ENCODE assay signal across 28 mouse cellular contexts in genomic region chr5:125372027-125372426, GRCm38 (mm10). TPM values are rescaled to one million over a fixed set of nuclear protein-coding genes. Genes with fewer than 3 reads are reported as not detected.
"Had no signal": no experiment of that assay in that cellular context is flagged by ENCODE, and none has a peak within 500 bp of the region (broad histone marks: within the 10 kb centered on the region; RNA-seq: fewer than 3 reads in every experiment).

No protein-coding gene starts in this region.

- DNase-seq: cerebellum, adult 9-10 months; cerebellum, adult 9-11 months; cerebellum, postnatal 10 days; cerebellum, postnatal 14 days; cerebellum, postnatal 25 days; cerebellum, postnatal 36 days; embryo, embryonic 11 days; forebrain, postnatal 0 days; gastrocnemius, adult 2 months; gastrocnemius, postnatal 10 days; gastrocnemius, postnatal 14 days; gastrocnemius, postnatal 25 days; gastrocnemius, postnatal 36 days; heart, adult 11 months; heart, adult 18-20 months; heart, adult 2 months had no signal

- H3K4me2 ChIP-seq: embryonic facial prominence, embryonic 12.5 days; embryonic facial prominence, embryonic 13.5 days; embryonic facial prominence, embryonic 15.5 days; forebrain, embryonic 12.5 days; forebrain, embryonic 13.5 days; forebrain, embryonic 15.5 days had no signal

- H3K36me3 ChIP-seq: embryonic facial prominence, embryonic 10.5 days; embryonic facial prominence, embryonic 12.5 days; embryonic facial prominence, embryonic 13.5 days; embryonic facial prominence, embryonic 15.5 days; forebrain, embryonic 10.5 days; forebrain, embryonic 12.5 days; forebrain, embryonic 15.5 days had no signal

- H3K4me1 ChIP-seq: embryonic facial prominence, embryonic 10.5 days; embryonic facial prominence, embryonic 12.5 days; embryonic facial prominence, embryonic 13.5 days; embryonic facial prominence, embryonic 15.5 days; forebrain, embryonic 10.5 days; forebrain, embryonic 12.5 days; forebrain, embryonic 13.5 days; forebrain, embryonic 15.5 days had no signal

- H3K27ac ChIP-seq: embryonic facial prominence, embryonic 10.5 days; embryonic facial prominence, embryonic 12.5 days; embryonic facial prominence, embryonic 13.5 days; embryonic facial prominence, embryonic 15.5 days; forebrain, embryonic 10.5 days; forebrain, embryonic 12.5 days; forebrain, embryonic 13.5 days; forebrain, embryonic 15.5 days; gastrocnemius, adult 2 months; heart, adult 2 months had no signal

- H3K27me3 ChIP-seq: embryonic facial prominence, embryonic 12.5 days; embryonic facial prominence, embryonic 13.5 days; embryonic facial prominence, embryonic 15.5 days; forebrain, embryonic 12.5 days; forebrain, embryonic 13.5 days; forebrain, embryonic 15.5 days had no signal

- H3K9me3 ChIP-seq: embryonic facial prominence, embryonic 10.5 days; embryonic facial prominence, embryonic 12.5 days; embryonic facial prominence, embryonic 13.5 days; embryonic facial prominence, embryonic 15.5 days; forebrain, embryonic 10.5 days; forebrain, embryonic 12.5 days; forebrain, embryonic 13.5 days; forebrain, embryonic 15.5 days had no signal

- H3K4me3 ChIP-seq: embryonic facial prominence, embryonic 10.5 days; embryonic facial prominence, embryonic 12.5 days; embryonic facial prominence, embryonic 13.5 days; embryonic facial prominence, embryonic 15.5 days; erythroblast, embryonic 14.5 days; forebrain, embryonic 10.5 days; forebrain, embryonic 12.5 days; forebrain, embryonic 13.5 days; forebrain, embryonic 15.5 days; gastrocnemius, adult 2 months; heart, adult 2 months had no signal

- H3K9ac ChIP-seq: embryonic facial prominence, embryonic 12.5 days; embryonic facial prominence, embryonic 13.5 days; embryonic facial prominence, embryonic 15.5 days; forebrain, embryonic 12.5 days; forebrain, embryonic 13.5 days; forebrain, embryonic 15.5 days; forebrain, postnatal 0 days had no signal

RNA-seq across cellular contexts. Expression of gene Gm10382, which starts 17.1 kb away (rescaled TPM):
- total RNA-seq: gastrocnemius, adult 2 months; gastrocnemius, postnatal 14 days; gastrocnemius, postnatal 25 days; gastrocnemius, postnatal 4 days; heart, adult 8-10 months had no signal
- polyA plus RNA-seq: embryonic facial prominence, embryonic 11.5 days had no signal
